Comparison of ENCODE assay signal across 12 mouse cellular contexts in genomic region chr17:35173329-35173728, GRCm38 (mm10). TPM values are rescaled to one million over a fixed set of nuclear protein-coding genes. Genes with fewer than 3 reads are reported as not detected.
DNase-seq lines count a peak whose midpoint lies in the region; ATAC-seq and TF ChIP-seq lines count a peak whose summit lies in the region.
"Had no signal": no experiment of that assay in that cellular context is flagged by ENCODE, and none has a peak within 500 bp of the region (broad histone marks: within the 10 kb centered on the region; RNA-seq: fewer than 3 reads in every experiment).

No protein-coding gene starts in this region.

- no peaks in the 10 kb centered on the region for H3K27me3 ChIP-seq in kidney, embryonic 16.5 days (ENCODE audit: insufficient read depth, low read length)
- no peaks in the 10 kb centered on the region for H3K27me3 ChIP-seq in CH12.LX (replicated peaks)
- no peaks in the 10 kb centered on the region for H3K27me3 ChIP-seq in forebrain, embryonic 10.5 days (ENCODE audit: poor library complexity, severe bottlenecking)

- no peak for TF ChIP-seq RAD21 in CH12.LX (IDR thresholded peaks at IDR 0.05; ENCODE audit: low read depth, low read length)

- dilution Hi-C loops in CH12.LX (cut with MboI; ENCODE audit: extremely low pct_ligation_motif_present, extremely low pct_unique_long_range_greater_than_20kb, low sequenced_read_pairs) = no loop called here

- no peak overlapping the region for H3K4me3 ChIP-seq in kidney, embryonic 16.5 days (ENCODE audit: low read length)
- peak overlapping the region in 2 of 3 experiments; percentile 28 to 34 for H3K4me3 ChIP-seq in CH12.LX (replicated peaks in 1 of 3; ENCODE audit: low read depth in 2 of 3, low read length in 2 of 3, poor library complexity in 1 of 3)
- H3K4me3 ChIP-seq in forebrain, embryonic 10.5 days = no peak overlapping the region

- peak overlapping the region; percentile 69 for H3K27ac ChIP-seq in kidney, embryonic 16.5 days (ENCODE audit: low read length)
- peak overlapping the region; percentile 98 for H3K27ac ChIP-seq in CH12.LX (ENCODE audit: insufficient read depth, low read depth)
- H3K27ac ChIP-seq in forebrain, embryonic 10.5 days = no peak overlapping the region

- peak; percentile 48 for TF ChIP-seq POLR2A in CH12.LX (IDR thresholded peaks at IDR 0.05; ENCODE audit: low read depth, low read length)

- no peaks in the 10 kb centered on the region for H3K9me3 ChIP-seq in kidney, embryonic 16.5 days (ENCODE audit: low read length)
- H3K9me3 ChIP-seq in CH12.LX (replicated peaks; ENCODE audit: low read length) = no peaks in the 10 kb centered on the region
- H3K9me3 ChIP-seq in forebrain, embryonic 10.5 days = no peaks in the 10 kb centered on the region

- no peaks in the 10 kb centered on the region for H3K4me1 ChIP-seq in kidney, embryonic 16.5 days (ENCODE audit: insufficient read depth, low read length)
- peaks cover 14 to 52% of the 10 kb centered on the region in 2 experiments for H3K4me1 ChIP-seq in CH12.LX (ENCODE audit: control insufficient read depth in 1 of 2, insufficient read depth in 2 of 2)
- H3K4me1 ChIP-seq in forebrain, embryonic 10.5 days = 0 out of 2 replicates have a peak, but pooled peaks cover 3% of the 10 kb centered on the region

- in situ Hi-C loops in CH12.LX (cut with MboI; ENCODE audit: low pct_ligation_motif_present, low pct_unique_long_range_greater_than_20kb, low sequenced_read_pairs) = loop anchor here (5.0 kb wide), 1 partner anchor 59 kb away; the partner anchor contains the start of gene Atp6v1g2

- H3K9ac ChIP-seq in kidney, embryonic 16.5 days (replicated peaks; ENCODE audit: low read length) = no peak overlapping the region
- H3K9ac ChIP-seq in CH12.LX (ENCODE audit: insufficient read depth, low read depth) = peak overlapping the region; percentile 46

- no peak for DNase-seq in kidney, postnatal 25 days
- peak; percentile 61 to 62 for DNase-seq in B cell, adult 2 months
- peak; percentile 74 for DNase-seq in CH12.LX (ENCODE audit: extremely low read depth)
- DNase-seq in right cerebral cortex, postnatal 36 days (ENCODE audit: low spot score in 2 of 2) = no peak
- DNase-seq in forebrain, embryonic 10.5 days (ENCODE audit: extremely low spot score, low spot score) = no peak
- DNase-seq: embryo, embryonic 11 days; layer of hippocampus, postnatal 36 days; thymus, postnatal 4 days had no signal

- no peak for ATAC-seq in kidney, embryonic 16.5 days (ENCODE audit: low FRiP score, low TSS enrichment)
- peak; percentile 45; the same call in 1 of the 2 replicates for ATAC-seq in megakaryocyte, adult 5-6 weeks (ENCODE audit: poor library complexity, severe bottlenecking)
- ATAC-seq: midbrain, embryonic 16.5 days had no signal

- TF ChIP-seq CTCF in CH12.LX (conservative IDR thresholded peaks at IDR 0.05 in 1 of 2, IDR thresholded peaks at IDR 0.05 in 1 of 2; ENCODE audit: low read depth in 2 of 2, low read length in 2 of 2) = no peak

- no peaks in the 10 kb centered on the region for H3K36me3 ChIP-seq in kidney, embryonic 16.5 days (ENCODE audit: insufficient read depth, low read length)
- no peaks in the 10 kb centered on the region for H3K36me3 ChIP-seq in CH12.LX (replicated peaks in 1 of 2; ENCODE audit: control insufficient read depth in 1 of 2, insufficient read depth in 1 of 2, low read length in 1 of 2)
- H3K36me3 ChIP-seq in forebrain, embryonic 10.5 days (replicated peaks) = no peaks in the 10 kb centered on the region

- peak; percentile 88 for TF ChIP-seq EP300 in CH12.LX (IDR thresholded peaks at IDR 0.05; ENCODE audit: low read length)

- 77% methylated on average over 3 of the region's 3 CpGs for WGBS in kidney, embryonic 16.5 days
- 77% methylated on average over 3 of the region's 3 CpGs for WGBS in forebrain, embryonic 10.5 days

- no peaks in the 10 kb centered on the region for H3K79me2 ChIP-seq in CH12.LX (replicated peaks; ENCODE audit: control insufficient read depth, extremely low read depth, insufficient read depth, poor library complexity, severe bottlenecking)

- H3K4me2 ChIP-seq in kidney, embryonic 16.5 days (replicated peaks; ENCODE audit: low read depth, low read length) = no peak overlapping the region
- peak overlapping the region; percentile 48 for H3K4me2 ChIP-seq in CH12.LX (ENCODE audit: insufficient read depth, low read depth, poor library complexity, severe bottlenecking)

TF ChIP-seq in CH12.LX, 34 proteins besides CTCF, POLR2A, EP300 and RAD21 (continues in another document):
- TF ChIP-seq TCF12 (IDR thresholded peaks at IDR 0.05; ENCODE audit: low read depth, low read length) = peak; percentile 55
- no peak for TF ChIP-seq USF1 (IDR thresholded peaks at IDR 0.05; ENCODE audit: low read depth, low read length)
- TF ChIP-seq ZC3H11A (IDR thresholded peaks at IDR 0.05; ENCODE audit: low read depth, low read length) = no peak
- peak; percentile 89 for TF ChIP-seq IRF4 (IDR thresholded peaks at IDR 0.05; ENCODE audit: low read depth, low read length)
- peak; percentile 64 for TF ChIP-seq ELF1 (IDR thresholded peaks at IDR 0.05; ENCODE audit: low read depth, low read length)
- peak; percentile 34; the same call in 1 of the 2 replicates for TF ChIP-seq MEF2A (IDR thresholded peaks at IDR 0.05; ENCODE audit: borderline replicate concordance, low read depth, low read length)
- TF ChIP-seq CHD2 (IDR thresholded peaks at IDR 0.05; ENCODE audit: low read length) = no peak
- TF ChIP-seq MYC (IDR thresholded peaks at IDR 0.05; ENCODE audit: low read depth, low read length) = 0 out of 2 replicates have a peak, but pooled peaks have one; percentile 53
- TF ChIP-seq MAZ (IDR thresholded peaks at IDR 0.05; ENCODE audit: low read depth, low read length) = no peak; the same call in 1 of the 2 replicates
- 0 out of 2 replicates have a peak, but pooled peaks have one; percentile 31 for TF ChIP-seq SIN3A (IDR thresholded peaks at IDR 0.05; ENCODE audit: low read length)
- TF ChIP-seq RCOR1 (conservative IDR thresholded peaks at IDR 0.05; ENCODE audit: low read depth, low read length) = no peak
- no peak for TF ChIP-seq MAX (IDR thresholded peaks at IDR 0.05; ENCODE audit: low read length)
- TF ChIP-seq HCFC1 (IDR thresholded peaks at IDR 0.05; ENCODE audit: low read depth, low read length) = no peak
- 0 out of 2 replicates have a peak, but pooled peaks have one; percentile 41 for TF ChIP-seq TBP (conservative IDR thresholded peaks at IDR 0.05; ENCODE audit: low read depth, low read length)
- no peak for TF ChIP-seq CHD1 (IDR thresholded peaks at IDR 0.05; ENCODE audit: low read depth, low read length)
- TF ChIP-seq ZNF384 (IDR thresholded peaks at IDR 0.05; ENCODE audit: low read depth, low read length) = no peak
- TF ChIP-seq JUND (conservative IDR thresholded peaks at IDR 0.05; ENCODE audit: low read depth, low read length) = no peak
- no peak for TF ChIP-seq KAT2A (IDR thresholded peaks at IDR 0.05; ENCODE audit: insufficient replicate concordance, low read length)
- TF ChIP-seq NELFE (IDR thresholded peaks at IDR 0.05; ENCODE audit: low read depth, low read length) = 0 out of 2 replicates have a peak, but pooled peaks have one; percentile 12
- TF ChIP-seq GABPA (IDR thresholded peaks at IDR 0.05; ENCODE audit: insufficient replicate concordance, low read depth, low read length) = no peak
- TF ChIP-seq SMC3 (IDR thresholded peaks at IDR 0.05; ENCODE audit: low read depth, low read length) = no peak

RNA-seq across cellular contexts. Expression of gene Aif1, which starts 2.5 kb away (rescaled TPM):
- 8.3 and 9.2 TPM in 2 replicates for polyA plus RNA-seq in kidney, embryonic 16.5 days (2015; fragmentation: Nextera tagmentation; extraction: Ambion mirVana)
- total RNA-seq in CH12.LX (2012; rRNA removed) (7.0 and 14.7 TPM in 2 replicates), CH12.LX (2014; rRNA removed) (14.1 and 15.5 TPM in 2 replicates)
- 14.7 and 19.7 TPM in 2 replicates for polyA plus RNA-seq in CH12.LX (2012; ENCODE audit: insufficient read length, low read depth)
- total RNA-seq in megakaryocyte, adult 5-6 weeks (2015) = 78.7 and 81.4 TPM in 2 replicates
- 103 and 120 TPM in 2 replicates for total RNA-seq in megakaryocyte, adult 5-6 weeks (2017)
- polyA plus RNA-seq in forebrain, embryonic 10.5 days (2016; fragmentation: Nextera tagmentation; extraction: Ambion mirVana) = 3.3 and 3.9 TPM in 2 replicates
- total RNA-seq: hematopoietic stem cell, adult 5-6 weeks had no signal

RNA-seq across cellular contexts. Expression of gene Prrc2a, which starts 8.6 kb away (rescaled TPM):
- polyA plus RNA-seq in kidney, embryonic 16.5 days (2015; fragmentation: Nextera tagmentation; extraction: Ambion mirVana) = 166 and 215 TPM in 2 replicates
- 80.4 and 87.1 TPM in 2 replicates for total RNA-seq in CH12.LX (2012; rRNA removed)
- total RNA-seq in CH12.LX (2014; rRNA removed) = 27.8 and 31.3 TPM in 2 replicates
- 234 and 313 TPM in 2 replicates for polyA plus RNA-seq in CH12.LX (2012; ENCODE audit: insufficient read length, low read depth)
- 144 and 172 TPM in 2 replicates for total RNA-seq in megakaryocyte, adult 5-6 weeks (2015)
- 35.8 and 60.6 TPM in 2 replicates for total RNA-seq in megakaryocyte, adult 5-6 weeks (2017)
- polyA plus RNA-seq in forebrain, embryonic 10.5 days (2016; fragmentation: Nextera tagmentation; extraction: Ambion mirVana) = 195 and 200 TPM in 2 replicates

RNA-seq across cellular contexts. Expression of gene Lst1, which starts 14.9 kb away (rescaled TPM):
- 10.7 and 12.8 TPM in 2 replicates for polyA plus RNA-seq in kidney, embryonic 16.5 days (2015; fragmentation: Nextera tagmentation; extraction: Ambion mirVana)
- total RNA-seq in CH12.LX (2012; rRNA removed) = 6.0 and 8.4 TPM in 2 replicates
- 2.9 and 4.4 TPM in 2 replicates for total RNA-seq in CH12.LX (2014; rRNA removed)
- 8.5 and 9.0 TPM in 2 replicates for polyA plus RNA-seq in CH12.LX (2012; ENCODE audit: insufficient read length, low read depth)
- 425 and 434 TPM in 2 replicates for total RNA-seq in megakaryocyte, adult 5-6 weeks (2015)
- 495 and 596 TPM in 2 replicates for total RNA-seq in megakaryocyte, adult 5-6 weeks (2017)
- polyA plus RNA-seq in forebrain, embryonic 10.5 days (2016; fragmentation: Nextera tagmentation; extraction: Ambion mirVana) = 3.3 and 4.7 TPM in 2 replicates

RNA-seq across cellular contexts. Expression of gene Ltb, which starts 20.9 kb away (rescaled TPM):
- 0.66 and 1.2 TPM in 2 replicates for polyA plus RNA-seq in kidney, embryonic 16.5 days (2015; fragmentation: Nextera tagmentation; extraction: Ambion mirVana)
- 120 and 150 TPM in 2 replicates for total RNA-seq in CH12.LX (2012; rRNA removed)
- 228 and 234 TPM in 2 replicates for total RNA-seq in CH12.LX (2014; rRNA removed)
- 263 and 267 TPM in 2 replicates for polyA plus RNA-seq in CH12.LX (2012; ENCODE audit: insufficient read length, low read depth)
- 11.7 and 13.3 TPM in 2 replicates for total RNA-seq in megakaryocyte, adult 5-6 weeks (2015)
- total RNA-seq in megakaryocyte, adult 5-6 weeks (2017) = 7.3 and 11.2 TPM in 2 replicates
- polyA plus RNA-seq in forebrain, embryonic 10.5 days (2016; fragmentation: Nextera tagmentation; extraction: Ambion mirVana) = 0.16 and 0.32 TPM in 2 replicates

RNA-seq across cellular contexts. Expression of gene Tnf, which starts 28.5 kb away (rescaled TPM):
- polyA plus RNA-seq in kidney, embryonic 16.5 days (2015; fragmentation: Nextera tagmentation; extraction: Ambion mirVana) = 0.15 and 0.28 TPM in 2 replicates
- 18.8 and 28.0 TPM in 2 replicates for total RNA-seq in CH12.LX (2012; rRNA removed)
- total RNA-seq in CH12.LX (2014; rRNA removed) = 19.0 and 20.8 TPM in 2 replicates
- 25.2 and 28.3 TPM in 2 replicates for polyA plus RNA-seq in CH12.LX (2012; ENCODE audit: insufficient read length, low read depth)
- total RNA-seq in megakaryocyte, adult 5-6 weeks (2015) = 33.1 and 34.6 TPM in 2 replicates
- total RNA-seq in megakaryocyte, adult 5-6 weeks (2017) = 28.2 and 30.0 TPM in 2 replicates
- 0.10 TPM in 1 of 2 replicates, not detected in the other for polyA plus RNA-seq in forebrain, embryonic 10.5 days (2016; fragmentation: Nextera tagmentation; extraction: Ambion mirVana)
- total RNA-seq: layer of hippocampus, postnatal 36 days had no signal
- polyA plus RNA-seq: midbrain, embryonic 16.5 days had no signal

Comparison
In these comparisons a context has a peak if more than half of its experiments do, and no peak if none do; other contexts are left out.
1. H3K4me3 ChIP-seq: peak in CH12.LX (2 of 3); none in kidney, embryonic 16.5 days (single experiment) and forebrain, embryonic 10.5 days (single experiment).
2. DNase-seq: peak in B cell, adult 2 months (2 of 2) and CH12.LX (single experiment); none in kidney, postnatal 25 days (0 of 2), right cerebral cortex, postnatal 36 days (0 of 2) and forebrain, embryonic 10.5 days (single experiment).